Mouse (Mus musculus) embryonic facial prominence, embryonic 12.5 days (tissue): ENCODE measurements around the gene Frmpd2. TPM values are rescaled to one million over a fixed set of nuclear protein-coding genes. Genes with fewer than 3 reads are reported as not detected.

ENCODE experiments used
- ATAC-seq: fragments of 200-750 bp; cut with Nextera tagmentation; 2 replicates; pipeline ENCODE4 v1.8.0; 2017; ENCODE audit not compliant: insufficient number of reproducible peaks, insufficient read depth, low FRiP score, low TSS enrichment
- H3K27ac ChIP-seq: fragments of 300-500 bp; sonication (generic); 2 replicates; pipeline ENCODE4 v1.5.1; 2016; ENCODE audit warnings: mild to moderate bottlenecking
- H3K27me3 ChIP-seq: fragments of 300-500 bp; sonication (generic); 2 replicates; pipeline ENCODE4 v1.6.1; 2016; ENCODE audit warnings: mild to moderate bottlenecking, moderate library complexity
- H3K36me3 ChIP-seq: fragments of 300-500 bp; sonication (generic); 2 replicates; pipeline ENCODE4 v1.6.1; 2016; ENCODE audit warnings: mild to moderate bottlenecking
- H3K4me1 ChIP-seq: fragments of 300-500 bp; sonication (generic); 2 replicates; pipeline ENCODE4 v1.6.1; 2016
- H3K4me2 ChIP-seq: fragments of 300-500 bp; sonication (generic); replicated peaks from 2 replicates; pipeline ENCODE4 v1.6.1; 2016; ENCODE audit warnings: mild to moderate bottlenecking, moderate library complexity
- H3K4me3 ChIP-seq: fragments of 300-500 bp; sonication (generic); 2 replicates; pipeline ENCODE4 v1.5.1; 2016; ENCODE audit warnings: mild to moderate bottlenecking
- H3K9ac ChIP-seq: fragments of 300-500 bp; sonication (generic); 2 replicates; pipeline ENCODE4 v1.6.1; 2016; ENCODE audit warnings: mild to moderate bottlenecking, moderate library complexity
- H3K9me3 ChIP-seq: fragments of 300-500 bp; sonication (generic); 2 replicates; pipeline ENCODE4 v1.6.1; 2016; ENCODE audit warnings: mild to moderate bottlenecking, moderate library complexity
- WGBS: fragments of 180-500 bp; shearing (Covaris S2); methylation state at CpG from one replicate; pipeline ENCODE4 v1.1.7; 2016; 5-methylcytosine and 5-hydroxymethylcytosine counted together
- polyA plus RNA-seq: library from polyadenylated mRNA; unstranded; fragments of >200 nt; fragmentation: Nextera tagmentation; extraction: Ambion mirVana; gene quantifications from 2 replicates; pipeline ENCODE4 v1.2.1, GENCODE M21; 2016

Gene Frmpd2
- polyA plus RNA-seq, 1 experiment from 2014 or later = not detected

DNA sequence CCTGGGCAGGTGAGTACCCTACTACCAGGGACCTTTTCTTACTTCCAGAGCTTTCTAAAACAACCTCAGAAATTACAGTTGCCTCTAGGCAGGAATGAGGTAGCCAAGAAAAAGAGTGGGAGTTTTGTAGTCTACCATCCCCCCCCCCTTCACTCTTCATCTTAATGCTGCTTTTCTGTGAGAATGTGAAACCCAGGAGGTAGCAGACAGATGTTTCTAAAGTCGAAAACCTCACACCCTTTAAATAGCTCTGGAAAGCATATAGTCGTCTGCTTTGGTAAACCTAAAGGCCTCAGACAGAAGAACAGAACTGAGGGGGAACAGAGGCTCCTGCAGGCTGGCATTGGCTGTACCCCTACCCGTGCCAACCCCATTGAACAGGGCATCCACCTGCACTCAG is 77.2 kb downstream of the Frmpd2 start:
- Histone ChIP-seq H3K36me3 (no peaks in the 10 kb centered on the region), H3K27me3 (no peaks in the 10 kb centered on the region), H3K4me3 (no peak overlapping the region), H3K9me3 (no peaks in the 10 kb centered on the region), H3K27ac (no peak overlapping the region), H3K4me1 (no peaks in the 10 kb centered on the region), H3K4me2 (no peak overlapping the region), H3K9ac (no peak overlapping the region)
- WGBS = 63% methylated on average over 3 of the region's 3 CpGs
- no peak for ATAC-seq

DNA sequence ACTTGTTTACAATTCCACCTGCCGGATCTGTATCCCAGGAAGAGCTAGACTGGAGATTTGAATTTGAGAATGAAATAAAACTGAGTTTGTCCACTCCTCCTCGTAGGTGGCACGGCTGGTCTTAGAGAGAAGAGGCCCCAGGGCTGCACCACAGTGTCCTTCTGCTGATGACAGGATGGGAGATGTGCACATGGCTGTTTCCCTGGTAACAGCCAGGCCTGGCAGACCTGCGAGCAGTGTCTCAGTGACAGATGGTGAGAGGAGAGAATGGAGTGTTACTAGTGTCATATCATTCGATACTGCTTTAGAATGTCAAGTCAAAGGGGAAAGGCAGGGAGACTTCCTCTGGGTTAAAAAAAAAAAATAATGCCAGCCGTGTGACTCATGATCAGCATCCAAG is 78.4 kb downstream of the Frmpd2 start:
- no peak for ATAC-seq
- WGBS = 74% methylated on average over 6 of the region's 6 CpGs
- no peak overlapping the region for H3K4me2 ChIP-seq

DNA sequence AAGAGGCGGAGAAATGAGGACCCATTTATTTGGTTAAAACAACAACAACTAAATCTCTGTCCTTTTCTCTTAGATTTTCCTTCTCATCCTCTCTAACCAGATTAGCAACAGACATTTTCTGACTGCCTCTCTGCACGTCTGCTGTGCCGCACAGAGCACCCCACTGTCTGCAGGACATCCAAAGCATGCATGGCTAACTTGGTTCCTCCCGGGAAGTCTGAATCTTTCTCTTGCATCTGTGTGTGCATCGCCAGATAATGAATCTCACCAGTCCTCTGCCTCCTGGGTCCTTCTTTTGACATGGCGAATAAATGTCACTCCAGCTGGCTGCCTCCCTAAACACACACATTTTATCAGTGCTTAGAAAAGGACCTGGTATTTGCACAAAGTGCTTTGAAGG is 99.2 kb downstream of the Frmpd2 start:
- no peaks in the 10 kb centered on the region for H3K27me3 ChIP-seq
- H3K36me3 ChIP-seq = no peaks in the 10 kb centered on the region
- ATAC-seq = no peak
- no peaks in the 10 kb centered on the region for H3K9me3 ChIP-seq
- no peaks in the 10 kb centered on the region for H3K4me1 ChIP-seq
- H3K4me2 ChIP-seq = no peak overlapping the region
- no peak overlapping the region for H3K27ac ChIP-seq
- WGBS = 41% methylated on average over 6 of the region's 6 CpGs
- no peak overlapping the region for H3K4me3 ChIP-seq
- no peak overlapping the region for H3K9ac ChIP-seq

More for the DNA sequence above, 78.4 kb downstream of the Frmpd2 start:
- no peak overlapping the region for H3K27ac ChIP-seq
- no peak overlapping the region for H3K9ac ChIP-seq
- H3K4me1 ChIP-seq = no peaks in the 10 kb centered on the region
- no peaks in the 10 kb centered on the region for H3K9me3 ChIP-seq
- H3K4me3 ChIP-seq = no peak overlapping the region
- H3K27me3 ChIP-seq = no peaks in the 10 kb centered on the region
- H3K36me3 ChIP-seq = no peaks in the 10 kb centered on the region

DNA sequence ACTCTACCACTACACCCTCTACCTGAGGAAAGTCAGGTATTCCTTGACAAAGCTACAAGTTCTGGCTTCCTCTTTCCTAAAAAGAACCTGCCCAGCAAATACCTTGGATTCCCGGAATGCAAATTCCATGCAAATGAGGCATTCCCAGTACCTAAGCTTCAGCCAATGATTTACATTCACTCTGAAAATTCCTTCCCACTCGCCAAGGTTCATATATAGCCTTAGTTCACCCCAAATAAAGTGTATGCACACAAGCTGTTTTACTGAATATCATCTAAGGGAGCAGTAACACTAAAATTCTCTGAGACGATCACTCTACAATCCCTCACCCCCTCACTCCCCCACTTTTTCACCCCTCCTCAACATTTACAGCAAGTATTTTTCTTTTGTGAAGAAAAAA is 102.1 kb downstream of the Frmpd2 start:
- H3K27ac ChIP-seq = no peak overlapping the region

DNA sequence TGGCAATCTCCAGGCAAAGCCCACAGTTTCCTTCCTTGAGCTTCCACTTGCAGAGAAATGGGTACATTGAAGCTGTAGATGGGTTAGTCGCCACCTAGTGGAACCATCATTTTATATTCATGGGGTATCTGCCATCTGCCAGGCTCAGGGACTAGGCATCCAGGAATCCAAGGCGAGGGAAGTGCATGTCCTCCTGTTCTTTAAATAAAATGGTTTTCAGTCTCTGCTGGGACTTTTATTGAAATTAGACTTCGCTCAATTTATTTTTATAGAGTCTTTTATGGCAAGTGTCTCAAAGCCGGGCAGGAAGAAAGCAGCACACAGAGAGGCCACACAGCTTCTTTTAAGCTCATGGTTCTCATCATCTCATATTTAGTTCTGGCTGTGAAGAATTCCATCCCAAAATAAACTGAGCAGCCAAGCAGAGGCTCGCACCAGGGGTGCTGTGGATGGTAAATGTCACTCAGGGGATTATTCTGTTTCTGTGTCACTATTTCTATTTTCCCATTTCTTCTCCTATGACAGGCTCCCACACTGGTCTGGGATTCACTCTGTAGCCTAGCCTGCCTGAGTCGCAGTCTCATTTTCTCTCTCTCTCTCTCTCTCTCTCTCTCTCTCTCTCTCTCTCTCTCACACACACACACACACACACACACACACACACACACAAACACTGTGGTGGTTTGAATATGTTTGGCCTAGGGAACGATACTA is 108.4 kb downstream of the Frmpd2 start:
- Histone ChIP-seq H3K27me3 (no peaks in the 10 kb centered on the region), H3K4me3 (no peak overlapping the region), H3K27ac (no peak overlapping the region), H3K36me3 (no peaks in the 10 kb centered on the region), H3K4me1 (no peaks in the 10 kb centered on the region), H3K9me3 (no peaks in the 10 kb centered on the region), H3K9ac (no peak overlapping the region), H3K4me2 (no peak overlapping the region)
- WGBS = 63% methylated on average over 7 of the region's 7 CpGs
- ATAC-seq = no peak

More for the DNA sequence above, 102.1 kb downstream of the Frmpd2 start:
- Histone ChIP-seq H3K4me3 (no peak overlapping the region), H3K4me1 (no peaks in the 10 kb centered on the region), H3K9me3 (no peaks in the 10 kb centered on the region), H3K36me3 (no peaks in the 10 kb centered on the region), H3K4me2 (no peak overlapping the region), H3K27me3 (no peaks in the 10 kb centered on the region), H3K9ac (no peak overlapping the region)
- no peak for ATAC-seq
- 78% methylated on average over 3 of the region's 3 CpGs for WGBS

DNA sequence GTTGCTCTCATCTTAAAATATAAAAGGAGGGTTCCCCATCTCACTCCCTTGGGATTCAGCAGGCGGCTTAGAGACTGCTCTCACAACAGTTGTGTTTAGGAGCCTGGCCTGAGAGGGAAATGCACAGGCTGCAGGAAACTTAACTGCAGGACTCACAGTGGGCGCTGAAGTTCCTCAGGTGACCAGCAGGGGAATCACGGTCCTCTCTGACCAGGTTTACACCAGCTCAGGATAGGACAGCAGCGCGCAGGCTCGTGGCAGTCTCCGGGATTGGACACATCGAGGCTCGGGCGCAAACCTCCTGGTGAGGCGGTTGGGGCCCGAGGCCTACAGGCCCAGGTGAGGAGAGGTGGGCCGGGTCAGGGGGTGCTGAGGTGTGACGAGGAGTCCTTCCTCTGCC is 117.5 kb downstream of the Frmpd2 start, which contains the start of gene Ptpn20:
Gene Ptpn20, plus strand, starts transcription at position 257 of the 400 bp plus-strand sequence.
- Histone ChIP-seq H3K4me1 (no peaks in the 10 kb centered on the region), H3K27ac (no peak within 1 kb of the TSS), H3K36me3 (no peaks in the 10 kb centered on the region), H3K4me3 (no peak within 1 kb of the TSS), H3K9me3 (no peaks in the 10 kb centered on the region), H3K9ac (no peak within 1 kb of the TSS), H3K27me3 (no peaks in the 10 kb centered on the region), H3K4me2 (no peak within 1 kb of the TSS)
- WGBS = 59% methylated on average over 14 of the region's 14 CpGs
- ATAC-seq = no peak

DNA sequence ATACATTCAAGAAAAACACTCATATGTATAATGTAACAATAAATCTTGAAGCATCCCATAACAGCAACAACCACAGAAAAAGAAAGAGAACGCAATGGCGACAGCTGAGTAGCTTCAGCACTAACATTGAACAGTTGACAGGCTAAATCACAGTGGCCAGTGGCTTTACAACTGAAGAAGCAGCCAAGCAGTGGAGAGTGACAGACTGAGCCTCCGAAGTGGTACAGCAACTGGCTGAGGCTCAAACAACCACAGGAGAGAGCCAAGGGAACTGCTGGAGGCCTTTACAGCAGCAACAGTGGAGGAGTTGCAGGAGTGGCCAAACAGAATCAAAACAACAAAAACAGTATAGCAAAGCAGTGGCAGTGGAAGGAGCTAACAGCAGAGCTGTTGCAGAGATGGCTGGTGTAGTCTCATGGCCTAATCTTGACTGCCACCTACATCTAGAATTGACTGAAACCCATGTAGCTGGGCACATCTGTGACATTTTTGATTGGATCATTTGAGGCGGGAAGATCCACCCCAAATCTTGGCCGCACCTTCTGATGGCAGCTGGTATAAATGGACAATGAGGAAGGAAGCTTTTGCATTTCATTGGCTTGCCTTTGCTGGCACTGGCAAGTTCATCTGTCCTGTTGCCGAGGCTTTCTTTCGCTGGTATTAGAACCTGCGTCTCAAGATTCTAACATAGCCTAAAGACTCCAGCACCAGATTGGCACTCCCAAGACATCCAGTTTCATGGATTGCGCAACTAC is 127.1 kb downstream of the Frmpd2 start:
- Histone ChIP-seq H3K4me1 (no peaks in the 10 kb centered on the region), H3K36me3 (no peaks in the 10 kb centered on the region), H3K4me2 (no peak overlapping the region), H3K4me3 (no peak overlapping the region), H3K27ac (no peak overlapping the region), H3K9ac (no peak overlapping the region), H3K27me3 (no peaks in the 10 kb centered on the region), H3K9me3 (no peaks in the 10 kb centered on the region)
- WGBS = 90% methylated on average over 9 of the region's 9 CpGs
- no peak for ATAC-seq

DNA sequence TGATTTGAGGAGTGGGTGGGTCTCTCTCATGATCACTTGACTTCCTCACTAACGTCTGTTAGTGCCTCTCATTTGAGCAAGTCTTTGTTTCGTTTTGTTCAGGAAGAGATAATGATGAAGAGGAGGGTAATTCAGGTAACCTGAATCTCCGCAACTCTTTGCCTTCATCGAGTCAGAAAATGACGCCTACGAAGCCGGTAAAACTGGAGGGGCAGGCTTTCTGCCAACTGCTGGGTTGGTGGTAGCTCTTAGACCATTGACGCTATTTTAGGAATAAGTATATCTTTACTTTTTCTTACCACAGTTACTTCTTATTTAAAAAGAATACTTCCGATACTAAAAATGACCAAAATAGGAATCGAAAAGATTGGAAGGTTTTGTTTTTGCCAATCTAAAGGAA is 135.9 kb downstream of the Frmpd2 start:
- Histone ChIP-seq H3K27ac (no peak overlapping the region), H3K36me3 (no peaks in the 10 kb centered on the region), H3K4me1 (no peaks in the 10 kb centered on the region), H3K9ac (no peak overlapping the region), H3K4me2 (no peak overlapping the region), H3K27me3 (no peaks in the 10 kb centered on the region), H3K9me3 (no peaks in the 10 kb centered on the region), H3K4me3 (no peak overlapping the region)
- ATAC-seq = no peak
- WGBS = 70% methylated on average over 10 of the region's 10 CpGs

Other genes starting within 250 kb of the Frmpd2 start
- gene Mapk8, start 24.5 kb upstream of the Frmpd2 start, polyA plus RNA-seq = 24.1 and 24.4 TPM in 2 replicates
- 0.11 and 0.17 TPM in 2 replicates for gene Ptpn20, start 117.5 kb downstream of the Frmpd2 start, polyA plus RNA-seq